Mouse (Mus musculus): Measurements from ENCODE around the gene Gm28043. TPM values are rescaled to one million over a fixed set of nuclear protein-coding genes. Genes with fewer than 3 reads are reported as not detected.

Gene Gm28043
- 2.1 and 3.3 TPM in 2 replicates for polyA plus RNA-seq (2014; fragmentation: Nextera tagmentation; extraction: Ambion mirVana)

- H3K9ac ChIP-seq (ENCODE audit: low read length): peak within 1 kb of the TSS; percentile 88
- peaks cover 10% of the 10 kb centered on the region for H3K36me3 ChIP-seq (ENCODE audit: control insufficient read depth, insufficient read depth, low read length)
- peaks cover 7 to 28% of the 10 kb centered on the region in 2 experiments for H3K4me1 ChIP-seq (ENCODE audit: control insufficient read depth in 2 of 2, insufficient read depth in 2 of 2, low read length in 2 of 2)
- no peaks in the 10 kb centered on the region for H3K9me3 ChIP-seq (ENCODE audit: control insufficient read depth, low read length)
- H3K27me3 ChIP-seq (ENCODE audit: control insufficient read depth, insufficient read depth, low read length): no peaks in the 10 kb centered on the region
- H3K4me2 ChIP-seq (ENCODE audit: low read length): peak within 1 kb of the TSS; percentile 69
- ATAC-seq (ENCODE audit: insufficient number of reproducible peaks, insufficient read depth, low FRiP score, low read depth): peak; percentile 89
- H3K4me3 ChIP-seq (ENCODE audit: control insufficient read depth in 1 of 2, insufficient read depth in 1 of 2, low read depth in 1 of 2, low read length in 2 of 2): peak within 1 kb of the TSS; percentile 80 to 84
- 1% methylated on average over 52 of the region's 52 CpGs for WGBS
- peak within 1 kb of the TSS; percentile 87 to 91 for H3K27ac ChIP-seq (replicated peaks in 1 of 2; ENCODE audit: control insufficient read depth in 1 of 2, insufficient read depth in 1 of 2, low read depth in 2 of 2, low read length in 2 of 2)
Measured at GRCm38 (mm10) chr17:29614115-29615023, at the start of gene Gm28043, which contains the start of gene Rnf8. Gm28043 (plus strand) TSS chr17:29614876. Rnf8 (plus strand) TSS chr17:29614790.

DNA sequence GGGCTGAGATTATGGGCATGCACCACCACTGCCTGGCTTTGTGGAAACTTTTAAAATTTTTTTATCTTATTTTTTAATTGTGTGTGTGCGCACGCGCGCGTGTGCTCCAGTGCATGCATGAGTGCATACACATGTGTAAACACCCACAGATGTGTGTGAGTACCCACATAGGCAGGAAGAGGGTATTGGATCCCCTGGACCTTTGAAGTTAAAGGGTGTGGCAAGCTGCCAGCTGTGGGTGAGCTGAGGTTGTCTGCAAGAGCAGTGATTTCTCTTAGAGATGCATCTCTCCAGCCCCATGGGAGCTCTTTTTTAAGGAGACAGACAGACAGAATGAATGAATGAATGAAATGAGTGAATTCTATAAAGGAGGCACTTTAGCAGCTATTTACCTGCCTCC, 49.2 kb upstream of the Gm28043 start:
- ATAC-seq (ENCODE audit: insufficient number of reproducible peaks, insufficient read depth, low FRiP score, low read depth): no peak
- H3K36me3 ChIP-seq (ENCODE audit: control insufficient read depth, insufficient read depth, low read length): peaks cover 50% of the 10 kb centered on the region
- WGBS: 95% methylated on average over 5 of the region's 5 CpGs

DNA sequence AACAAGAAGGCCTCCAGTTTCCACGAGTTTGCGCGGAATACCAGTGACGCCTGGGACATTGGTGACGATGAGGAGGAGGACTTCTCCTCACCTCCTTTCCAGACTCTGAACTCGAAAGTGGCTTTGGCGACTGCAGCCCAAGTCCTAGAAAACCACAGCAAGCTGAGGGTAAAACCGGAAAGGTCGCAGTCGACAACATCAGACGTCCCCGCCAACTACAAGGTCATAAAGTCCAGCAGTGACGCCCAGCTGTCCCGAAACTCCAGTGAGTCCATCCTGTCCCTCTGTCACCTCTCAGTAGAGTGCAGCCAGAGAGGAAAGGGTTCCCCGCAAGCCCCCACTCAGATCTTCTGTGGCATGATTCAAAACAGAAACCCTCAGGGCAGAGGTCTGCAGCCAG, 46.2 kb upstream of the Gm28043 start:
- Histone ChIP-seq H3K4me3 (ENCODE audit: control insufficient read depth in 1 of 2, insufficient read depth in 1 of 2, low read depth in 1 of 2, low read length in 2 of 2) (no peak overlapping the region), H3K9ac (ENCODE audit: low read length) (no peak overlapping the region), H3K4me1 (ENCODE audit: control insufficient read depth in 2 of 2, insufficient read depth in 2 of 2, low read length in 2 of 2) (no peaks in the 10 kb centered on the region), H3K9me3 (ENCODE audit: control insufficient read depth, low read length) (no peaks in the 10 kb centered on the region), H3K36me3 (ENCODE audit: control insufficient read depth, insufficient read depth, low read length) (peaks cover 80% of the 10 kb centered on the region), H3K27ac (replicated peaks in 1 of 2; ENCODE audit: control insufficient read depth in 1 of 2, insufficient read depth in 1 of 2, low read depth in 2 of 2, low read length in 2 of 2) (no peak overlapping the region), H3K4me2 (ENCODE audit: low read length) (no peak overlapping the region), H3K27me3 (ENCODE audit: control insufficient read depth, insufficient read depth, low read length) (no peaks in the 10 kb centered on the region)
- whole genome bisulfite sequencing: 87% methylated on average over 15 of the region's 15 CpGs
- no peak for ATAC-seq (ENCODE audit: insufficient number of reproducible peaks, insufficient read depth, low FRiP score, low read depth)

More for the DNA sequence above, 49.2 kb upstream of the Gm28043 start:
- no peaks in the 10 kb centered on the region for H3K27me3 ChIP-seq (ENCODE audit: control insufficient read depth, insufficient read depth, low read length)
- no peaks in the 10 kb centered on the region for H3K9me3 ChIP-seq (ENCODE audit: control insufficient read depth, low read length)
- no peak overlapping the region for H3K9ac ChIP-seq (ENCODE audit: low read length)
- no peaks in the 10 kb centered on the region for H3K4me1 ChIP-seq (ENCODE audit: control insufficient read depth in 2 of 2, insufficient read depth in 2 of 2, low read length in 2 of 2)
- H3K27ac ChIP-seq (replicated peaks in 1 of 2; ENCODE audit: control insufficient read depth in 1 of 2, insufficient read depth in 1 of 2, low read depth in 2 of 2, low read length in 2 of 2): no peak overlapping the region
- no peak overlapping the region for H3K4me3 ChIP-seq (ENCODE audit: control insufficient read depth in 1 of 2, insufficient read depth in 1 of 2, low read depth in 1 of 2, low read length in 2 of 2)
- no peak overlapping the region for H3K4me2 ChIP-seq (ENCODE audit: low read length)

DNA sequence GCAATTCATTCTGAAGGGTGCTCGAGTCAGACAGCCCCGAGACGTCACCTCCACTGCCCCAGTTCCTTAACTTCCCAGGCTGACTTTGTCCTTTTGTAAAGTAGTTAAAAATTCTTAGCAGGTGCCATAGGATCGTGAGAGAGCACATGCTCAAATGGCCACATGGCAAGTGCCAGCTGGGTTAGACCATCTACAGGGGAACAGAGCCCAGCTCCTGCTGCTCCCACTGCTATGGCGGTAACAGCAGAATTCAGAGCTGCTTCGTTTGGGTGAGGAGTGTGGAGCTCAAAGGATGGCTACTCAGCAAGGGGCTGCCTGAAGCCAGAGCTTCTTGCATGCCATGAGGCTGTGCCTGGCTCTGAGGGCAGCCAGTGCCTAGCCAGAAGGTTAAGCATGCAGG, 44.8 kb upstream of the Gm28043 start:
- 90% methylated on average over 6 of the region's 6 CpGs for WGBS
- Histone ChIP-seq H3K4me3 (ENCODE audit: control insufficient read depth in 1 of 2, insufficient read depth in 1 of 2, low read depth in 1 of 2, low read length in 2 of 2) (no peak overlapping the region), H3K9ac (ENCODE audit: low read length) (no peak overlapping the region), H3K36me3 (ENCODE audit: control insufficient read depth, insufficient read depth, low read length) (peaks cover 79% of the 10 kb centered on the region), H3K27ac (replicated peaks in 1 of 2; ENCODE audit: control insufficient read depth in 1 of 2, insufficient read depth in 1 of 2, low read depth in 2 of 2, low read length in 2 of 2) (no peak overlapping the region), H3K4me1 (ENCODE audit: control insufficient read depth in 2 of 2, insufficient read depth in 2 of 2, low read length in 2 of 2) (peaks cover 2% of the 10 kb centered on the region in 2 experiments), H3K27me3 (ENCODE audit: control insufficient read depth, insufficient read depth, low read length) (no peaks in the 10 kb centered on the region), H3K4me2 (ENCODE audit: low read length) (no peak overlapping the region), H3K9me3 (ENCODE audit: control insufficient read depth, low read length) (no peaks in the 10 kb centered on the region)
- ATAC-seq (ENCODE audit: insufficient number of reproducible peaks, insufficient read depth, low FRiP score, low read depth): no peak

- ATAC-seq (ENCODE audit: insufficient number of reproducible peaks, insufficient read depth, low FRiP score, low read depth): no peak
- H3K4me1 ChIP-seq (ENCODE audit: control insufficient read depth in 2 of 2, insufficient read depth in 2 of 2, low read length in 2 of 2): peaks cover 5 to 17% of the 10 kb centered on the region in 2 experiments
- no peak overlapping the region for H3K4me2 ChIP-seq (ENCODE audit: low read length)
- H3K27ac ChIP-seq (replicated peaks in 1 of 2; ENCODE audit: control insufficient read depth in 1 of 2, insufficient read depth in 1 of 2, low read depth in 2 of 2, low read length in 2 of 2): no peak overlapping the region
- peaks cover 76% of the 10 kb centered on the region for H3K36me3 ChIP-seq (ENCODE audit: control insufficient read depth, insufficient read depth, low read length)
- no peak overlapping the region for H3K4me3 ChIP-seq (ENCODE audit: control insufficient read depth in 1 of 2, insufficient read depth in 1 of 2, low read depth in 1 of 2, low read length in 2 of 2)
- H3K9me3 ChIP-seq (ENCODE audit: control insufficient read depth, low read length): no peaks in the 10 kb centered on the region
- H3K9ac ChIP-seq (ENCODE audit: low read length): no peak overlapping the region
- 82% methylated on average over 4 of the region's 4 CpGs for WGBS
- no peaks in the 10 kb centered on the region for H3K27me3 ChIP-seq (ENCODE audit: control insufficient read depth, insufficient read depth, low read length)
Measured at GRCm38 (mm10) chr17:29579579-29580126, 35.0 kb upstream of the Gm28043 start.

- Histone ChIP-seq H3K27me3 (ENCODE audit: control insufficient read depth, insufficient read depth, low read length) (no peaks in the 10 kb centered on the region), H3K9me3 (ENCODE audit: control insufficient read depth, low read length) (no peaks in the 10 kb centered on the region), H3K36me3 (ENCODE audit: control insufficient read depth, insufficient read depth, low read length) (peaks cover 61% of the 10 kb centered on the region), H3K4me3 (ENCODE audit: control insufficient read depth in 1 of 2, insufficient read depth in 1 of 2, low read depth in 1 of 2, low read length in 2 of 2) (no peak overlapping the region), H3K9ac (ENCODE audit: low read length) (no peak overlapping the region), H3K4me1 (ENCODE audit: control insufficient read depth in 2 of 2, insufficient read depth in 2 of 2, low read length in 2 of 2) (peaks cover 0 to 2% of the 10 kb centered on the region in 2 experiments; a peak in 1 of 4 replicates), H3K27ac (replicated peaks in 1 of 2; ENCODE audit: control insufficient read depth in 1 of 2, insufficient read depth in 1 of 2, low read depth in 2 of 2, low read length in 2 of 2) (no peak overlapping the region), H3K4me2 (ENCODE audit: low read length) (no peak overlapping the region)
- no peak for ATAC-seq (ENCODE audit: insufficient number of reproducible peaks, insufficient read depth, low FRiP score, low read depth)
- WGBS: 85% methylated on average over 5 of the region's 5 CpGs
Measured at GRCm38 (mm10) chr17:29583569-29583968, 31.1 kb upstream of the Gm28043 start.

GRCm38 (mm10) chr17:29584306-29584705, 30.4 kb upstream of the Gm28043 start:
- no peak overlapping the region for H3K9ac ChIP-seq (ENCODE audit: low read length)
- peaks cover 4 to 9% of the 10 kb centered on the region in 2 experiments; a peak in 3 of 4 replicates for H3K4me1 ChIP-seq (ENCODE audit: control insufficient read depth in 2 of 2, insufficient read depth in 2 of 2, low read length in 2 of 2)
- no peak for ATAC-seq (ENCODE audit: insufficient number of reproducible peaks, insufficient read depth, low FRiP score, low read depth)
- 85% methylated on average over 5 of the region's 5 CpGs for WGBS
- H3K4me3 ChIP-seq (ENCODE audit: control insufficient read depth in 1 of 2, insufficient read depth in 1 of 2, low read depth in 1 of 2, low read length in 2 of 2): no peak overlapping the region
- H3K4me2 ChIP-seq (ENCODE audit: low read length): no peak overlapping the region
- no peaks in the 10 kb centered on the region for H3K9me3 ChIP-seq (ENCODE audit: control insufficient read depth, low read length)
- H3K27ac ChIP-seq (replicated peaks in 1 of 2; ENCODE audit: control insufficient read depth in 1 of 2, insufficient read depth in 1 of 2, low read depth in 2 of 2, low read length in 2 of 2): no peak overlapping the region
- H3K36me3 ChIP-seq (ENCODE audit: control insufficient read depth, insufficient read depth, low read length): peaks cover 53% of the 10 kb centered on the region
- H3K27me3 ChIP-seq (ENCODE audit: control insufficient read depth, insufficient read depth, low read length): no peaks in the 10 kb centered on the region

Data from heart, embryonic 14.5 days (tissue).